Mouse (Mus musculus) forelimb bud, embryonic 11.5 days (tissue): ENCODE measurements around the gene Klk6.

Experiments used
- DNase-seq: peaks from one replicate; pipeline ENCODE4 v3.0.0-alpha.2; 2012; ENCODE audit warnings: low read depth, low spot score

Klk6 gene

DNA sequence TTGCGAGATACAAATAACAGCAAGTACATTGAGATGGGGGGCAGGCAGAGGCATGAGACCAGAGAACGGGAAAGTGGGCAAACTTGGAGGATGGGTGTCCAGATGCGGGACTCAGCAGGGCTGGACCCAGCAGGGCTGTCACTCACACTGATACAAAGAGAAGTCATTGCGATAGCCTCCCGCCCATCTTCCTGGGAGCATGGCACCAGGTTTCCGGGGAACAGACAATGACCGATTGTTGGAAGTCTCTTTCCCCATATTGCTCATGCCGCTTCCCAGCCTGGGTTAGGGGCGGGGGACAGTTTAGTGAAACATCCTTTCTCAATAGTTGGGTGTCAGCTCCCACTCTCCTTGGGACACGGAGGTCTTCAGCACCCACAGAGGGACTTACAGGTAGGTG lies at the start of gene Klk6:
Gene Klk6, plus strand, starts transcription at position 301 of the 400 bp plus-strand sequence.
- no peak for DNase-seq

DNA sequence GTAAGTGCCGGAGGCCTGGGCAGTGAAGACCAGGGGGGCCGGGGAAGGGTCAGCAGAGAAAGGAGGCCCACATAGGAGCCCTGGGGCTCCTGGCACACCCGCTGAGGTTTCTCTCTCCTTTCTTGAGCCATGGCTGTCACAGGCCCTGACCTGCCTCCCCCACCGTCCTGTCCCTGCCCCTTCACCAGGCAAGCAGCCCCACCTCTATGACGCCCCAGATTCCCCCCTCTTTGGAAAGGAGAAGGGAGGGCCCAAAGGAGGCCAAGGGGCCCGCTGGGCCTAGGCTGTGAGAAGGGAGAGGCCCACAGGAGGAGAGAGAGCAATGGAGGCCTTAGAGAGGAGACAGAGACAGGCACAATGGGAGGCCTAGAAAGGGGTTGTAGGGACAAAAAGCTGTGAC lies 49.5 kb upstream of the Klk6 start:
- no peak for DNase-seq

DNA sequence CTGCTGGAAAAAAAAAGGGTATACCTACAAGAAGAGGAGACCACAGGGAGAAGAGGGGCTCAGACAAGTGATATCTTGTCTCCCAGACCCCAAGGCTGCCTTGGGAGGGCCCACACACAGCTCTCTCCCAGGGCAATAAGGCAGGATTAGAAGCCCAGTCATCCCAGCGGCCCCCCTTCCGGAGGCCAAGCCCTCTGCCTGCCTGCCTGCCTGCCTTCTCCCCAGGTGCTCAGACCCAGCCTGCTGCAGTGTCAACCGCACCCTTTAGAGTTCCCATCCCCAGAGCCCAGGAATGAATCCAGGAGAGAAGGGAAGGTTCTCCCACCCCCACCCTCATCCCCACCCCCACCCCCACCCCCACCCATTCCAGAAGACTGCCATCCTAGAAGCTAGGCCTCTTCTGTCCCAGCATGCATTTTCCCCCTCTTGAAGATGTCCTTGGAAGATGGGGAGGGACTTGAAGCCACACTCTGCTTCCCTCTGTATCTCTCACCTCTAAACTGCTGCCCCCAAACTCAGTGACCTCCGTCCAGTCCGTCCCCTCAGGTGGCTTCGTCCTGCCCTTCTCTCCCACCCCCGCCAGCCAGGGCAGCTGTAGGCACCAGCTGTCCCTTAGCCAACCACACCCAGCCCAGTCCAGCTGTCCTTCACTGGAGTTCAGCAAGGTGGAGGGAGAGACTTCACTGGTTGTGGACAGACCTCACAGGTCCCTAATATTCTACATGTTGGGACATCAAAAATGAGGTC lies 48.8 kb upstream of the Klk6 start:
- DNase-seq: no peak

DNA sequence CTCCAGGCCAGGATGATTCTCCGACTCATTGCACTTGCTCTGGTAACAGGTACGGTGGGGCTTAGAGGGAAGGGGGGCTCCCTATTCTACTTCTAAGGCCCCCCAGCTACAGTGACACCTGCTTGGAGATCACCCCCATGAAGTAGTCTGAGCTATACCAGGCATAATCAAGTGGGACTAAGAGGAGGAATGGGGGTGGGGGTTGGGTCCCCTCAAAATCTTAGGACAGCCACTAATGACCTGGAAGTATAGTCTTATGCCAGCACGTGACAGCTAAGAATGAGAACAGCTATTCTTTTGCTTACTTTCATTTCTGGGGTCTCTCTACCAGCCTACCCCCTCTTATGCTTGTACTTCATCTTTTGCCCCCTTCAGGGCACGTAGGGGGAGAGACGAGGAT lies 47.8 kb upstream of the Klk6 start:
- DNase-seq: no peak

DNA sequence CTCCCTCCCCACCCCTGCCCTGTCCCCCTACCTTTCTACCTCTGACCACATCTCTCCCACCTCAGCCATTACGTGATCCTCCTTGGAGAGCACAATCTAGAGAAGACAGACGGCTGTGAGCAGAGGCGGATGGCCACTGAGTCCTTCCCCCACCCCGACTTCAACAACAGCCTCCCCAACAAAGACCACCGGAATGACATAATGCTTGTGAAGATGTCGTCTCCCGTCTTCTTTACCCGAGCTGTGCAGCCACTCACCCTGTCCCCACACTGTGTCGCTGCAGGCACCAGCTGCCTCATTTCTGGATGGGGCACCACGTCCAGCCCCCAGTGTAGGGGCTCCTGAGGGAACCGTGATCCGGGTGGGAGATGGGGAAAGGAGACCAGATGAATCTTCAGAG lies 46.9 kb upstream of the Klk6 start:
- no peak for DNase-seq

DNA sequence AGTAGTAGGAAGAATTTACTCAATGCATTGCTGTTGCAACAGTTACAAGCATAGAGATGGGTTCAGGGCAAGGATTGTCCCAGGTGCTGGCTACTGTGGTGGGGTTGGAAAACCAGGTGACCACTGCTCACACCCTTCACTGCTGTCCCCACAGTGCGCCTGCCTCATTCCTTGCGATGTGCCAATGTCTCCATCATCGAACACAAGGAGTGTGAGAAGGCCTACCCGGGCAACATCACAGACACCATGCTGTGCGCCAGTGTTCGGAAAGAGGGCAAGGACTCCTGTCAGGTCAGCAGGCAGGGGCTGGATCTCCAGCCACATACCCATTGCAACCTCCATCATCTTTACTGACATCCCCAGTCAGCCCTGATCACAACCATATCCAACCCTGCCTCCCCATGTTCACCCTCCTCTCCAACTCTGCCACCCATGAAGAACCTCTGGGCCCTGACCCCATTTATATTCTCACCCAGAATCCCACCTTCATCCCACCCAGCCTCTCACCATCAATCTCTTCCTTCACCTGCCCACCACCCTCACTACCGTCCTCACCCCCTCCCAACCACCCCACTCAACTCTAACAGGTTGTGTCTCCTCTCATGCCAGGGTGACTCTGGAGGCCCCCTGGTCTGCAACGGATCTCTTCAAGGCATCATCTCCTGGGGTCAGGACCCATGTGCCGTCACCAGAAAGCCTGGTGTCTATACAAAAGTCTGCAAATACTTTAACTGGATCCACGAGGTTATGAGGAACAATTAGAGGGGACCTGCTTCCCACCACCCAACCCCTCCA lies 45.9 kb upstream of the Klk6 start:
- DNase-seq: no peak

DNA sequence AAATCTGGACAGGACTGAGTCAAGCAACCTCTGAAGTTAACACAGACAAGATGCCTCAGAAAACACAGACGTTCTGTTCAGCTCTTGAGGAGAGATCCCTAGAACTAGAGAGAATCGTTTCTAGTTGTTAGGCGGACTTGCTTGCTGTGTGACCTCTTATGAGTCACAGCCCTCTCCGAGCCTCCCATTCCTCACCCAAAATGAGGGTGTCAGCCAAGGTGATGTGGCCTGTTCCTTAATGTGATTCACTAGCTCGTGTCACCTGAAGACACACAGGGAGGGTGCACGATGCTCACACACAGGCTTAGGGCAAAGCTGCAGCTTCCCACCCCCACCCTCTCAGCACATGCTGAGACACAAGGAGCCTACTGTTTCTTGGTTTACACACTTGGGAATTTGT lies 44.1 kb upstream of the Klk6 start:
- DNase-seq: no peak

DNA sequence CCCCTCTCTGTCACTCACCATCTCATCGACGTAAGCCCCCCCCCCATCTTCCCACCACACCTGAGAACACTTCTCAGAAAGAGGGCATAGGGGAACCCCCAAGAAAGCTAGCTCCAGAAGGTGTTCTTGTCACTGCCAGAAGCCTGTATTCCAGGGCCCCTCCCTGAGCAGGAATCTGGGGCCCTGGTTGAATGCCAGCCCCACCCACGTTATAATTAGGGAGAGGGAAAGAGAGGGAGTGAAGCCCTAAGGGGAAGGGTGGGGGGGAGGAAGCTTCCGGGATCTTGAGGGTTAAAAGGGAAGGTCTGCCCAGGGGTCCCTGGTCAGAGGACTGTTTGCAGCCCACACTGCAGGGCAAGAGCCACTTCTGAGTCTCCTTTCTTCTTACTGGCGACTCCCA lies 43.6 kb upstream of the Klk6 start, which contains the start of gene Klk10:
Gene Klk10, plus strand, starts transcription at position 290 of the 400 bp plus-strand sequence.
- no peak for DNase-seq

DNA sequence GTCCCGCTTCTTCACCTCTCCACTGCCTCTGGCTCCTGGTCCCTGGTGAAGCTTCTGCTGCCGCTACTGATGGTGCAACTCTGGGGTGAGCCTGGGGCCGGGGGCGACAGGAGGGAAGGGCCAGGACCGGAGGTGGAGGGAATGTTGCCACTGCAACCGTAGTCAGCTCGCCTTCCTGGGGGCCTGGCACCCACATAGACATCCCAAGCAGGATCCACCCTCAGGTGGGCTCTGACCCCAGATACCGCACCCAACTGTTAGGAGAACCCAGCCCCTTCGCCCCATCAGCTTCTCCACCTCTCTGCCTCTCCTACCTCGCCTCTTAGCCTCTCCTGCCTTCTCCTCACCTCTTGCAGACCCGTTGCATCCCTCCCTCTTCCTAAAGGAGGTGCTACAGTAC lies 42.8 kb upstream of the Klk6 start:
- no peak for DNase-seq

DNA sequence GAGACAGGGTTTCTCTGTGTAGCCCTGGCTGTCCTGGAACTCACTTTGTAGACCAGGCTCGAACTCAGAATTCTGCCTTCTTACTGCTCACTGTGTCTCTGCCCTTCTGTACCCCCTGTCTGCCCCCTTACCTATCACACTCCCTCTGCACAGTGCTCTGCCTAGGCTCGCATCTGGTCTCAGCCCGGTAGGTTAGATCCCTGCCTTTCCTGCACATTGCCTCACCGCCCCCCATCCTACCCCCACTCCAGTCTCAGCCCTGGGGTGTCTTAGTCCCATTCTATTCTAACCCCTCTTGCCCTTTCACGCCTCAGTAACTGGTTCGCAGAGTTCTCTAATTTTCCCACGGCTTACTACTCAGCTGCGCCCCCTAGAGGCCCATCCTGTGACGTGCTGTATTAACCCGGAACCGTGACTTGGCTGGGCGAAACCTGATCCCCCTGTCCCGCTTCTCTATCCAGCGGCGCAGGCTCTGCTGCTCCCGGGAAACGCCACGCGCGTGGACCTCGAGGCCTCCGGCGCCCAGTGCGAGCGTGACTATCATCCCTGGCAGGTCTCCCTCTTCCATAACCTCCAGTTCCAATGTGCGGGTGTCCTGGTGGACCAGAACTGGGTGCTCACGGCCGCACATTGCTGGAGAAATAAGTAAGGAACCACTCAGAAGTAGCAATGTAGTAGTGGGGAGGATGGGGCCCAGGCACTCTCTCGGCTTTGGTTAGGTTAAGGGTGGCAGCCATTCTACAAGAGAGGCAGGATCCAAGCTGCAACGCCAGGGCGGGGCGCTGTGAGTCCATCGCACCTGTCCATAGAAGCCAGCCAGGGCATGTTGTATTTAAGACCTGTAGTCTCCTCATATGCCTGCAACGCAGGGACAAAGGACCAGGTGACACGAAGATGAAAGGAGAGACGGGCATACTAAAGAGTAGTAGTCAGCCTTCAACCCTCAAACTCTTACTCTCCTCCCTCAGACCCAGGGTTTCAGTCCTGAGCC lies 41.7 kb upstream of the Klk6 start:
- peak; percentile 85 for DNase-seq

DNA sequence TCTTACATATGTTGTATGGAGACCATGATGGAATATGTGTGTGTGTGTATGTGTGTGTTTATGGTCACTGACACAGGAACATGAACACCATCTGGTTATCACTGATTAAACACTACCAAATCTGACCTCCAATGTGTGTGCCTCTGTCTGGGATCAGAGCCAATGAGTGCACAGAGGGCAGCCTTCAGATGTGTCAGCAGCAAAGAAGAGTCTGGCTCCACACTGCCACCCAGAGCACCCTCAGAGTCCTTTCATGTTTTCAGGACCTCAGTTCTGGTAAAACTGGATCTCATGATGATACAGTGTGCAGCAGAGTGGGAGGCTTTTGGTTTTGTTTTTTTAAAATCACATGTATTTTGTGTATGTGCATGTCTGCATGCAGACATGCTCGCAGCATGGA lies 39.0 kb upstream of the Klk6 start:
- no peak for DNase-seq

DNA sequence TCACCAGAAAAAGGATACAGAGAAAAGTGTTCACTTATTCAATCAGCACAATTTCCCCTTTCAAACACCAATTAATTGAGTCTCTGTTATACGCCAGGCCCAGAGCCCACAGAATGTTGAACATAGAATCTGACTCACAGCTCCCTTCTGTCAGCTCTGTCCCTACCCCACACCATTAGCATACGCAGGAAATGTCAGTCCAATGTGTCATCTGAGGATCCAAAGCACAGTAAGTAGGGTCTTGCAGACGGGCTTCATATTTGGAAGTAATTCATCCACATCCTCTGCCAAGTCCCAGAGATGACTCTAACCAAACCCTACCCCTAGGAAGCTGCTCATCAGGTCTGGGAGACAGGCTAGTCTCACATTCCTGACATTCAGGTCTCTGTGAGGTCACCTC lies 36.2 kb upstream of the Klk6 start:
- no peak for DNase-seq

DNA sequence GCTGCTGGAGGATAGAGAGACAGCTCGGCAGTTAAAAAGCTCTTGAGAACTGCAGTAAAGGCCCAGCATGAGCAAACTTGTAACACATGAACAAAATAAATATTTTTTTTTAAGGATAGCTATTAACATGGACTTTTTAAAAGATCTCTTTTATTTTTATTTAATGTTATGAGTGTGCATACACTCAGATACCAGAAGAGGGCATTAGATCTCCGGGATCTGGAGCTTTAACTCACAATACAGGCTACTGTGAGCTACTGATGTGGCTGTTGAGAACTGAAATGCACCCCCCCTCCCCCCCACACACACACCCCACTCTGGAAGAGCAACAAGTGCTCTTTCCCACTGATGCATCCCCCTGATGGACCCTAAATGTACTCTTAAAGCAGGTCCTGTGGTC lies 35.0 kb upstream of the Klk6 start:
- no peak for DNase-seq

DNA sequence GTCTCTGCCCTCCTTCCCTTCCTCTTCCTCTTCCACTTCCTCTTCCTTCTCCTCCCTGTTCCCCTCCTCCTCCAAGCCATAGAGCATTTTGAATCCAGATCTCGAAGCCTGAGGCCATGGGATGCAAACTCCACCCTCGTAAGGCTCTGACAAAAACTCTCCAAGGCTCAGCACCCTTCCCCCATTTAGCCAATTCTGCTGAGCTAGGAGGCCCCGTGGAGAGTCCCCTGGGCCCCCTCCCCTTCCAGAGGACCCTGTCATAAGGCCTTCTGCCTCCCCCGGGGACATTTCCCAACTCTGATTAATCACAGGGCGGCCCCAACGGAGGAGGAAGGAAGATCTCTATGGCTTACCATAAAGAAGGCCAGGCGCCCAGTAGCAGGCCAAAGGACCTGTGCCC lies 32.7 kb upstream of the Klk6 start, which contains the start of gene Klk9:
Gene Klk9, plus strand, starts transcription at position 301 of the 400 bp plus-strand sequence.
- no peak for DNase-seq

DNA sequence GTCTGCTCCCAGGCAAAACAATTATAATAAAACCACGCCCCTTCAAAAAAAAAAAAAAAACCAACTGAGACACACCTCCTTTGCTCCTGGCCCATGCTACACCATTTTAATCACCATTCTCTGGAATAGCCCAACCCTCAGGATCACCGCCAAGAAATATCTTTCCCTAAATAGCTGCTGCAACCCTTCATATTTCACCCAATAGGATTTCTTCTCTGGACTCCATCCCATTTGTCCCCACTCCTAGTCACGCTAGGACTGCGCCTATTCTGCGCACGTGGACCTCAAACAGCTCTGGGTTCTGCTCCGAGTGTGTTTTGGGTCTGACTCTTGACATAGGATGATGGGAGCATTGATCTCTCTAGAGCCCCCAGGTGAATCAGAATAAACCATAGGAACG lies 27.9 kb upstream of the Klk6 start:
- DNase-seq: no peak

DNA sequence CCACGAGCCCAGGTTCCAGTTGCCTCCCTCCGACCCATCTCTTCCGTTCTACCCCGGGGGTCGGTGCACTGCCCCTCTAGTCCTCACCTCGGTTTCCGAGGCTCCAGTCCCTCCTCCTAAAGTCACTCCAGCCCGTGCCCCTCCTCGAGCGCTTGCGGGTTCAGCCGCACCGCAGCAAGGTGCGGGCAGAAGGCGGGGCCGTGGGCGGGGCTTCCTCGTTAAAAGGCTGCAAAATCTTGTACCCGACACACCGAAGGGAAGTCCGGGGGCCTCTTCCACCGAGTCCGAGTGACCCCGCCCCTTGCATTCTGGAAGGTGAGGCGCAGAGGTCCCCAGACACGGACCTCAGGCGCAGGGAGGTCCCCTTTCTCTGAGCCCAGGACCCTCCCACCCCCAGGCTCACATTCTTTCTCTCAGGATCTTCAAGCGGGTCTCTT lies 26.9 kb upstream of the Klk6 start, which contains the start of gene Klk8:
Gene Klk8, plus strand, starts transcription at position 245 of the 437 bp plus-strand sequence.
- DNase-seq: peak; percentile 11

DNA sequence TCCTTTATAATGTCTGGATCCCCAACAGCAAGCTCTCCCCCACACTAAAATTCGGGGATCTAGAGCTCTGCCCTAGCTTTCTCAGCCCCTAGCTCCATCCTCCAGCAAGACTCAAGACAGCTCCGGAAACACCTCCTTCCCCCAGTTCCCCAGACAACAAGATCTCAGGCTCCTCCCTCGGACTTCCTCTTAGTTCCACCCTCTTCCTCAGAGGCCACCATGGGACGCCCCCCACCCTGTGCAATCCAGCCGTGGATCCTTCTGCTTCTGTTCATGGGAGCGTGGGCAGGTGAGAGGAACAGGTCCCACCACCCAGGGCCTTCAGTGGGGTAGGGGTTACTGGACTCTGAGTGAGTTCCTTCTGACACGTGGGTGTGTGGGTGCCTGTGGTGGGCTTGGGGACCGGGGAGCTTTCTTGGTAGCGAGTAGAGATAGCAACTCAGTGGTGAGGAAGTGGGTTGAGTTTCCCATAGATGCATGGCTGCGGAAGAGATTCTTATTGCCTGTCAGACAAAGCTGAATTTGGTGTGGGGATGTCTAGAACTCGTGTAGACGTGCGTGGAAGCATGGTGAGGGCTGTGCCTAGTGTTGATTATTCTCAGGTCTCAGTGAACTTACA lies 26.3 kb upstream of the Klk6 start:
- DNase-seq: peak; percentile 7

DNA sequence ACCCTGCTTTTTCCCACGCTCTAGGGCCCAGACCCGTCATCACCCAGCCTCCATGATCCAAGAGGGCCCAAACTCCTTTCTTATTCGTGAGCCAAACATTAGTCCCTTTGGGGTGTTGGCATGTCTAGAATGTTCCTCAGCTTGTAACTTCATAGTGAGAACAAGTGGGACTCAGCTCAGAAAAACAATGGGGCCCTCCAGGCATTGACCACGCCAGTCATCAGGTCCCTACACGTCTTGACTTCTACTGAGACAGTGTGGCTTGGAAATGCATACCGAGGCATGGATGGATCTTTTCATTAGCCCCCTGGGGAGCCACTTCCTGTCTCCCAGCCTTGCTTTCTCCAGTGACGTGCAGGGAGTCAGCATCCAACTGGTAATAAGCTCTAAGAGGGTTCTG lies 24.4 kb upstream of the Klk6 start:
- no peak for DNase-seq

DNA sequence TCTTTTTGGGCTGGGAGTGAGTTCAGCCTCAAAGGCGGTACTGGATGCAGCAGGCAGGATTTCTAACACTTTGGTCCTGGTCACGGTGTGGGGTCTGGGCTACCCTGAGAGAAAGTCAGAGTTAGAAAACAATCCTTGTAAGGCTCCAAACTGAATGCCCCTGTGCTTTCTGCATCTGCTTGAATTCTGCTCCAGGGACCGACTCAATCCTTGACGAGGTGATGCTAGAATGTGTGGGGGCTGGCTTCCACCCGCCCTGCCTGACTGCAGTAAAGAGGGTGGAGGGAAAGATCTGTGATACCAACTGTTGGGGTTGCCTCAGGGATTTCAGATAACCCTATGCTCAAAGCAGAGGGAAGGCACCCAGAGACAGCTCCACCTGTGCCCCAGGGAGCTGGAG lies 13.3 kb upstream of the Klk6 start, which contains the start of gene Klk7:
Gene Klk7, plus strand, starts transcription at position 301 of the 400 bp plus-strand sequence.
- DNase-seq: no peak

DNA sequence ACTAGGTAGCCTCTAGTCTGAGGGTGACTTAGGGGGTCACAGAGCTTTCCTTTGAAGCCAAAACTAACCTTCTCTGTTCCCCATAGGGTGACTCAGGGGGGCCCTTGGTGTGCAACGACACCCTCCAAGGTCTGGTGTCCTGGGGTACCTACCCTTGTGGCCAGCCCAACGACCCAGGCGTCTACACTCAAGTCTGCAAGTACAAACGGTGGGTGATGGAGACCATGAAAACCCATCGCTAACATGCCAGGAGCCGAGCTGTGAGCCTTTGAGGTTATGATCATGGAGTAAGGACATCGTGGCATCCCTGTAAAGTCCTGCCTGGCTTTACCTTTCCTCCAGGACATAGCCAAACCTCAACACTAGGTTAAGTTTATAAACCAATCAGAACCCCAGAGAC lies 9.1 kb upstream of the Klk6 start:
- DNase-seq: no peak

DNA sequence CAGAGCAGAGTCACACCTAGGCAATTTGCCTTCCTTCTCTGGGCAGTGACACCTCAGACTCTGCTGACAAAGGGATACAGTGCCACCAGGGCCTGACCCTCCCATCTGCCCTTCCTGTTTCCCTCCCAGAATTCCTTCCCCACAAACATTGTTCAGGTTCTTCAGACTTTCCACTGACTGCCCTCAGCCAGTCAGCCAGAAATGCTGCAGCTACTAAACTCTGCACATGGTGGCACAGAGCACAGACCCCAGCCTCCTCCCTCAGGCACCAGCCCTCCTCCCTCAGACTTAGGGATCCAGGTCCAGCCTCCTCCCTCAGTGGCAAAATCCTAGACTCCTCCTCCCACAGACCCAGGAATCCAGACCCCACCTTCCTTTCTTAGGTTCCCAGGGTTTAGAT lies 7.6 kb upstream of the Klk6 start:
- no peak for DNase-seq
